Mouse (Mus musculus) heart, postnatal 25 days (tissue): ENCODE results near the gene Stip1. TPM values are rescaled to one million over a fixed set of nuclear protein-coding genes. Genes with fewer than 3 reads are reported as not detected.
A peak's percentile ranks its signal among the peaks of the same experiment; 100 is the strongest.
"Not testable (repeated sequence)": the region's sequence is repeated elsewhere in the genome, so short reads cannot be mapped to it uniquely, and the experiment has no call there.

Experiments
- DNase-seq: peaks from one replicate; pipeline ENCODE4 v3.0.0; 2022; ENCODE audit warnings: low spot score
- intact Hi-C: fragments of 180-260 bp; cut with DNase I; formaldehyde crosslinking; loops from one replicate; pipeline ENCODE4 v1.15.1; 2025
- total RNA-seq, 2 experiments: library from RNA; stranded (reverse); gene quantifications; 2 replicates each; pipeline ENCODE4 v1.2.3; 2021

Stip1 gene
- total RNA-seq, 2 experiments from 2014 or later: 110 to 129 TPM

DNA sequence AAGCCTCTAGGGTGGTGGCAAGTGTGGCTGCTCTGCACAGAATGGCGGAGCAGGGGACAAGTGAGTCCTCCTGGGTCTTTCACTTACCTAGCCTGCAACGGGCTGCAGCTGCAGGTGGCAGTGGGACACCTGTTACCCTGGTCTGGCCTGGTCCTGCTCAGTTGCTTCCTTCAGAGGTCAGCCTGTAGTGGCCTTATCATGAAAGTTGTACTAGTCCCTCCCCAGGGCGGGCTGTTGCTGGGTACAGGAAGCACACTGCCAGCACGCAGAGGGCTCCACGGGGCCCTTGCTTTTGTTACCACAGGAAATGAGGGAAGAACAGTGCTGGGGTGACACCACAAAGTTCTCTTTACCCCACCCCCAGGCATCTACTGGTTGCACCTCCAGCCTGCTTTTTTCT is 20.6 kb downstream of the Stip1 start, which contains the start of gene Fermt3:
Fermt3 (minus strand) TSS at position 279 of the 400 bp plus-strand sequence.
- DNase-seq: peak; percentile 39

DNA sequence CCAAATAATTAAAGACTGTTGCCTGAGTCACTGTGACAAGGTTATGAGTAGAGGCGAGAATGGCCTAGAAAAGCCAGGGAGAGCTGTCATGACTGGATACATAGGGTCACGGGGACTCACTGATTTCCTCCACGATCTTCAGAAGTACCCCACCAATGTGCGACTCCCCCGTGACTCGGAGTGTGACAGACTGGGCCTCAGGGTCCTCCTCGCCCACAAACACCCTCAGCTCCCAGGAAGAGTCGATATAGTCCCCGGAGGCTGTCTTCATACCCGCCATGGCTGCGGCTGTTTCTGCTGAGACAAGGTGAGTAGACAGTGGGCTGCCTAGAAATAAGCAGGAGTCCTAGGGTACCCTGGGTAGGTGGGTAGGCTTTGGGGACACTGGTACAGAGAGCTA is 21.2 kb downstream of the Stip1 start:
- no peak for DNase-seq
- intact Hi-C loops: no loop called here

More for the DNA sequence above, 20.6 kb downstream of the Stip1 start, which contains the start of gene Fermt3:
- intact Hi-C loops: no loop called here

DNA sequence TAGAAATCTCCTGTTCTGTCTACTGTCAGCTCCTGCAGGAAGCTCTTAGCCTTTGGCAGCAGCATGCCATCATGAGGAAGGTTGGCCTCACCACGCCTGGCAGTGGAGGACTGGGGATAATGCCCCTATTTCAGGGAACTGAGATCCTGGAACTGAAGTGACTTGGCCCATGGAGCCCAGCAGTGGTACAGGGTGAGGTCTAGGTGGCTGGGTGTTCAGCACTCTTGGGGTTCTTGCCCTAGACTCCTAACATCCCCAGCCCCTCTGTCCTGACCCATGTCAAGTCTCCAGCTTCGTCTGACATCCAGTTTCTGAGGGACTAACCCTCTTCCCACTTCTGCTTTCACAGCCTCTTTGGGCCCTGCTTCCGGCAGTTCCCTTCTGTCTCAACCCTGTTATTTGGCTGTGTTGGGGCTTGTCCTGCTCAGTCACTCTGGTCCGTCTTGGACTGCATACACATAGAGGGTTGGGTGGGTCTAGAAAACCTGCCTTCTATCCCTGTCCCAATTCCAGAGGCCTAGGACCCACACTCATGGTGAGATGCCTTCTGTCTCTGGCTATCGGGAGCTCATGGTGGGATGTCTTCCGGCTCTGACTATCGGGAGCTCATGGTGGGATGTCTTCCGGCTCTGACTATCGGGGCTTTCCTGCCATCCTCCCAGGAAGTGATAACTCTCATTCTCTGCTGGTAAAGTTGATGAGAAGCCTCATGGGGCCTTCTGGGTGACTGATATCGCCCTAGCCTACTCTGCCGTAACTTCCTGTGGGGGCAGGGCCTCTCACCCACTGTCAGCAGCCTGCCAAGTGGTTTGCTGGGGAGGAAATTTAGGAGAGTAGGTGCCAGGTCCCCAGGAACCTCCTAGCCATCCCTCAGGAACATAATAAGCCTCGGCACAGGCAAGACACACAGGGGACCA is 22.0 kb downstream of the Stip1 start:
- no peak for DNase-seq
- intact Hi-C loops: no loop called here

DNA sequence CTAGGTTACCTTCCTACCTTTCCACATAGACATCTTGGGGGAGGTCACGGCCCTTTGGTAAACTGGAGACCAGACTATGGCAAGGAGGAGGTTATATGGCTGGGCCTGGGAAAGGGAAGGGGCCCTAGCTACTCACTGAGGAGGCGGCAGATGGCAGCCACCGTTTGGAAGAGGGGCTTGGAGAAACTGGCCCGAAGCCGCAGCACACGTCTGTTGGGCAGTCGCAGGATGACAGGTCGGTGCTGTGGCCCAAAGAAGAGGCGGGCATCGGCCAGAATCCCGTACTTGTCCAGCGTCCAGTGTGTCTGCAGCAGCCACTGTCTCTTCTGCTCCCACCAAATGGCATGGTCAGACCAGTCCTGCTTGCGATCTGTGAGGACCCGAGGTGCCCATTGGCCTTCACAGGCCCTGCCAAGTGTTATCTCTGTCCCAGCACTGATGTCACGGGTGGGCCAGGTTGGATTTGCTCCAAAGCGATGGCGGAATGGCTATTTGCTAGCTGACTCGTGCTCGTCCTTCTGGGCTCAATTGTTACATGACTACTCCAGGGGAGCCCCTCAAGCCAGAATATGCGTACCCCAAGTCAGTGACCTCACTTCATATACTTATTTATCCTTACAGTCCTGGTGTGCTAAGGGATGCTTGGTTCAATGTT is 25.2 kb downstream of the Stip1 start:
- intact Hi-C loops: no loop called here
- DNase-seq: no peak

DNA sequence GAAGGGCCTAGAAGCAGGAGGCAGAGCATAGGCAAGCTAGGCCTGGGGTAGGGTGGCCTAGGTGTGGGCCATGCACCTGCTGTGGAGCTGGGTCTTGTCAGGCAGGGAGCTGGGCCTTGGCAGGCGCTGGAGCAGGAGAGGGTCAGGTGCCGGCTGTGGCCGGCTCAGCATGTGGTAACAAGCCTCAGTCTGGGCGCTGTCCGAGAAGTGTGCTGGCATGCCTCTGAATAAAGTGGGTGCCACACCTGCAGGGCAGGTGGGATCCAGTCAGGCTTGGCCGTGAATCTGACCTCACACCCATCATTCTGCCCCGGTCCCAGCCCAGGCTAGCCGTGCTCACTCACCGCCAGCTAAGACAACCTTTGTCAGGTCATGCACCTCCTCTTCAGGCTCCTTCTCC is 25.8 kb downstream of the Stip1 start:
- intact Hi-C loops: no loop called here
- DNase-seq: no peak

DNA sequence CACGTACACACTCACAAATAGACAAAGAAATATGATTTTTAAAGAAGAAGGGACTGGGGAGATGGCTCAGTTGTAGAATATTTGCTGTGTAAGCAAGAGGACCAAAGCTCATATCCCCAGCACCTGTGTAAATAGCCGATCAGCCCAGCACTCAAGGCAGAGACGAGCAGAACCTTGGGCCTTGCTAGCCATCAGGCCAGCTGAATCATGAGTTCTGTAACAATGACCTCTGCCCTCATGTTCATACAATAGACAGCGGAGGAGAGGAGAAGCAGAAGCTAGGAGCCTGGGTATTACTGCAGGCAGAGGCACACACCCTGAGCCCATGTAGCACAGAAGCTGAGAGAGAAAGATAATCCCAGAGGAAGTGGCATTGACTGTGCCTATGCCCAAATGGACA is 27.3 kb downstream of the Stip1 start:
- intact Hi-C loops: no loop called here
- no peak for DNase-seq

DNA sequence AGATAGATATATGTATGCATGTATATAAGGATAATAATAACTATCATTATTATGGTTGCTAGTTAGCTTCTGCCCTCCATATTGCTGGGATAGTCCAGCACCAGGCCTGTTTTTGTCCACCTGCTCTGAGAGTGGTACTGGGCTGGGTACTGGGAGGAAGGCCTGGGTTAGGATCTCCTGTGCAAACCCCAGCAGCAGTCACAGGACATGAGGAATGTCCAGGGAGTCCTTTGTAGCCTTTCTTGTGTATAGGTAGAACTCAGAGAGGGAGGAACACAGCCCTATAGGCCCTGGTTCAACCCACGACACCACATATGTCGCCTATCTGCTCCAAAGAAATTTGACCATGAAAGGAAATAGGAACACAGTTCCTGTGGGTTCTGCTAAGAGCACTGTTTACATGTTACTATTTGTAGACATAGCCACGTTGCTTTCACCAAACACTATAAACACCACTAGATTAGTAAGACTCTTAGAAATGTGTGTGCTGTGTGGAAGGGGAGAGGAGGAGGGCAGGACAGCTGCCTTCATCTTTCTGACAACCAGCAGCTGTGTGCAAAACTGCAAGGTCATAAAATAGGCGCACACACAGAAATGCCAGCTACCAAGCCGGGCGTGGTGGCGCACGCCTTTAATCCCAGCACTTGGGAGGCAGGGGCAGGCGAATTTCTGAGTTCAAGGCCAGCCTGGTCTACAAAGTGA is 32.7 kb downstream of the Stip1 start:
- intact Hi-C loops: no loop called here
- no peak for DNase-seq

DNA sequence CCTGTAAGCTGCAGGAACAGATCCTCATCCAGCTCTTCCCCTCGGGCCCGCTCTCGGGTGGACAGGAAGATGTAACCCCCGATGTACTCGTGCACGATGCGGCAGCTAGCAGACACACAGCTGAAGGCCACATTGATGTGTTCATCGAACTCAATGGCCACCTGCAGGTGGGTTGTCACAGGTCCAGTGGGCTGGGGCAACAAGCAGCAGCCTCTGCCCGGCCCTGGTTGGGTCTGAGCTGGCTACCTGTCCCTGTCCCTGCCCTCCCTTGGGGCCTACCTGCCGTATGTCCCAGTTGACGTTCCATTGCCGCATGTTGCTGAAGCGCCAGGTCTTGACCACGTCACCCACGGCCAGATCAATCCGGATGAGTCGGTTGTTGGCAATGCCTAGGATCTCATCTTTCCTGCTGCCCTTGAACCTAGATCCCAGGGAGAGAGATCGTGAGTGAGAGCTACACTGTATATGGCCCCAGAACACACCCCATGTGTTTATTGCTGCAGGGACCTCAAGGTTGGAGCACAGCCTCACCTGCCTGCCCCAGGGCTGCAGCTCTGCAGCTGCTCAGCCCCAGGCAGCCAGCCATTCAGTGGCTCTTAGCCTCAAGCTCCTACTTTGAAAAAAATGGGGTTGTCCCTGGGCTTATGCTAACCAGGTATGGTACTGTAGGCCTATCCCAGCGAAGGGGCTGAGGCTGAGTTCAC is 40.3 kb downstream of the Stip1 start:
- intact Hi-C loops: loop anchor here (5.0 kb wide), 1 partner anchor 38 kb away; the partner anchor contains the start of gene Stip1
- no peak for DNase-seq

DNA sequence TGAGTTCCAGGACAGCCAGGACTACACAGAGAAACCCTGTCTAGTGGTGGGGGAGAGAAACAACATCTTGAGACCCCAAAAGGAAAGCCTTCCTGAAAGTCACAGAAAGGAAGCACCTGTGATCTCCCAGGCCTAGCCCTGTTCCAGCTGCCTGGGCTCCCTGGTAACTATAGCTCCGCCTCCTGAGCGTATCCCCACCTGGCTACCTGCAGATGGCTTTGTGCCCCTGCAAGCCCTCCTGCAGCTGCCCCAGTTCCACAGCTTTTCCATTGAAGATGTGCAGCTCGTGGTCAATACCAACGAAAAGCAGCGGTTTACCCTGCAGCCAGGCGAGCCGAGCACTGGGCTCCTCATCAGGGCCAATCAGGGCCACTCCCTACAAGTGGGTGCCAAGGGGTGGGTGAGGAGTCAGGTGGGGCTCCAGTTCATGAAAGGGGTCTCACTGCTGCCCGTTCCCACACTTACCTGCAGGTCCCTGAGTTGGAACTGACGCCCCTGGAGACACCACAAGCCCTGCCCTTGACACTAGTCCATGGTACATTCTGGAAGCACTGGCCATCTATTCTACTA is 42.0 kb downstream of the Stip1 start:
- DNase-seq: no peak

DNA sequence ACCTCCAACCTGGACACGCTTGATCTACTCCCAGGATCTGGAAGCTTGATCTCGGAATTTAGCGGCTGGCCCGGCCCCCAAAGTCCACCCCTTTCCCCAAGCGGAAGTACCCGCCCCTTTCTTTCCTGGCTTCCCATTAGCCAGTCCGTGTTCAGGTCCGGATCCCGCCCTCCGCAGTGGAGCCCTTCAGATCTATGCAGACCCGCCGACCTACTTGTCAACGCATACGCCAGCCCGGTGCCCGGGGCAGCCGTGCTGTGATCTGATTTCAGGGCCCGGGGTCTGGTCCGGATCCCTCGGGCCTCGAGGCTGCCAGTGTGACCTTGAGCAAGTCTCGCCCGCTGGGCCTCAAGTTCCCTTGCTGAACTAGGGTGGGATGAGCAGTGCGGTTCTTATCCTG is 43.8 kb downstream of the Stip1 start, which contains the start of the genes Nudt22 and Trpt1:
Nudt22 (minus strand) TSS at position 112 of the 400 bp plus-strand sequence.
Trpt1 (plus strand) TSS at position 126 of the 400 bp plus-strand sequence.
- intact Hi-C loops: loop anchor here (5.0 kb wide), 1 partner anchor 41 kb away; the partner anchor contains the start of gene Stip1
- DNase-seq: peak; percentile 79

More for the DNA sequence above, 42.0 kb downstream of the Stip1 start:
- intact Hi-C loops: loop anchor here (5.0 kb wide), 1 partner anchor 39 kb away; the partner anchor contains the start of gene Stip1

DNA sequence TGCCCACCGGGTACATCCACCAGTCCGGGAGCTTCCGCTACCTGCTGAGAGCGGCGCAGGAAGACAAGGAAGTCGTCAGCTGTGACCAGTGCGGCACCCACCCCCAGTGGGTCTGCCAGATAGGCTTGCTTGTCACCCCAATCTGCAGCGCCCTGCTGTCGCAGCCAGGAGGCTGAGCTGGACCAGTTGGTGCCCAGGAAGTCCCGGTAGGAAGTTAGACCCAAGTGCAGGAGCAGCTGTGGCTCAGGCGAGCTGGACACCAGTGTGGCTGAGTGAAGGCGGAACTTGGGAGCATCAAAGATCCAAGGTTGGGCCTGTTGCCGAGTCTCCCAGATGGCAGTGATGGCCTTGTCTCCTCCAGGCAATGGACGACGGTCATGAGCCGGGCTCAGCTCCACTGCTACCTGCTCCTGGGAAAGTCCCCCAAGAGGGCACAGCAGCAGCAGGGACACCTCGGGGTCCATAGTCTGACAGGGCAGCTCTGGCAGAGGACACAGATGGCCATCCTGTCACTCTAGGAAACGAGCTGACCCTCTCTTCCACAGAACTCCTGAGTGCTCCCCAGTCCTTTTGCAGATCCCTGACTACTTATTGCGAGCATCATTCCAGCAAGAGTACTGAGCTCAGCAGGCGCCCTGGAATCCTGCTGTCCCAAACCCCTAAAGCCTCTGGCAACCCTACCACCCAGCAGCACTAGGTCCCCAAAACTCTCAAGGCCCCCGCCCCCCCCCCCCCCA is 44.3 kb downstream of the Stip1 start:
- DNase-seq: no peak
- intact Hi-C loops: loop anchor here (5.0 kb wide), 1 partner anchor 42 kb away; the partner anchor contains the start of gene Stip1

DNA sequence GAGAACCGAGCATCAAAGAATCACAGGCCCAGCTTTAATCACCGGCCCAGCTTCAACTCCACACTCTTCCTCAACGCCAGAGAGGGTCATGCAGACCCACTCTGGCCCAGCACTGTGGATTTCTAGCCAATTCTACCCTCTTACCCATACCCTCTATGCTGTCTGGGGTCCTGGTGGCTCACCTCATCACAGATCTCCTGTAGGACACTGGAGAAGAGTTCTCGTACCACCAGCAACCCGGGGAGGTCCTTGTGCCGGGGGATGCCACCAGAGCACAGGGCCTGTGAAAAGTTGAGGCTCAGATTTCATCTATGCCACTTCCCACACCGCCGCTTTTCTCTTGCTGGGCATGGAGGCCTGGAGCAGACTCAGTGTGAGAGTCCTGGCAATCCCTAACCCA is 45.3 kb downstream of the Stip1 start:
- DNase-seq: no peak
- intact Hi-C loops: no loop called here

DNA sequence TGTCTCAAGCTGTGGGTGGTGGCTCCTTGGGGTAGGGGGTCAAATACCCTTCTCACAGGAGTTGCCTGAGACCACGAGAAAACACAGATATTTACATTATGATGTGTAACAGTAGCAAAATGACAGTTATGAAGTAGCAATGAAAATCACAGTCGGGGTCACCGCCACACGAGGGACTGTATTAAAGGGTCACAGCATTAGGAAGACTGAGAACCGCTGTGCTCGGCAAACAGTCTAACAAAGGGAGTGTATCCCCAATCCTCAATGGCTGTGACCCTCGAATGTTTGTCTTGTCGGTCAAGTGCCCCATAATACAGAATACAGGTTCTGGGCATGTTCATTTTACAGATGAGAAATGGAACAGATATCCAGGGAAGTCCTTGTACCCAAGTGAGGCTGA is 45.8 kb downstream of the Stip1 start:
- no peak for DNase-seq
- intact Hi-C loops: no loop called here

DNA sequence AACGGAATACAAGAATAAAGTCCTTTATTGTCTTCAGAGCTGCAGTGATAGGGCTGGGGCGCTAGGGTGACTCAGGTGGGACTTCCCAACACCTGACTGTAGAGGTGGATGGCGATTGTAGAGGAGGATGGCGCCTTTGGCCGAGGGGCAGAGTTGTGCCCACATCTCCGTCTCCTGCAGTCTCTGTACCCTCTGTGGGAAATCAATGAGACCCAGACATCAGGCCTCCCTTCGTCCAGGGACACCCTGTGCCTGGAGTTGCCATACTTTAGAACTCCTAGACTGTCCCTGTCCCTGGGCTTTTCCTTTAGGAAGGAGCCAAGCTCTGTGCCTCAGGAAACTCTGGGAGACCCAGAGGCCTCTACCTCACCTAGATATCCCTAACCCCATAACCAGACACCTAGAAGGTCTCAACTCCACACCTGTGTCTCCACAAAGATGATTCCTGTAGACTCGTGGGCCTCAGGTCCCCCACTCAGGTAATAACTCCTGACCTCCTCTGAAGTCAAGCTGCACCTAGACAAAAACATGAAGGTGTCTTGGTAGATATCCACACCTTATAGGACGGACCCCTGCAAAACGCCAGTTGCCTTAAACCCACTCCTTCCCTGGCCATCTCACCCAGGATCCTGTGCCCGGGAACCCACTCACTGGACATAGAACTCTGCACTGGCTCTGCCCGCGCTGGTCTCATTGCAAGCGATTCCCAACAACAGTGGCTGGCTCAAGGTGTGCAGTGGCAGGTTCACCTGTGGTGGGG is 46.6 kb downstream of the Stip1 start:
- intact Hi-C loops: no loop called here
- DNase-seq: no peak

DNA sequence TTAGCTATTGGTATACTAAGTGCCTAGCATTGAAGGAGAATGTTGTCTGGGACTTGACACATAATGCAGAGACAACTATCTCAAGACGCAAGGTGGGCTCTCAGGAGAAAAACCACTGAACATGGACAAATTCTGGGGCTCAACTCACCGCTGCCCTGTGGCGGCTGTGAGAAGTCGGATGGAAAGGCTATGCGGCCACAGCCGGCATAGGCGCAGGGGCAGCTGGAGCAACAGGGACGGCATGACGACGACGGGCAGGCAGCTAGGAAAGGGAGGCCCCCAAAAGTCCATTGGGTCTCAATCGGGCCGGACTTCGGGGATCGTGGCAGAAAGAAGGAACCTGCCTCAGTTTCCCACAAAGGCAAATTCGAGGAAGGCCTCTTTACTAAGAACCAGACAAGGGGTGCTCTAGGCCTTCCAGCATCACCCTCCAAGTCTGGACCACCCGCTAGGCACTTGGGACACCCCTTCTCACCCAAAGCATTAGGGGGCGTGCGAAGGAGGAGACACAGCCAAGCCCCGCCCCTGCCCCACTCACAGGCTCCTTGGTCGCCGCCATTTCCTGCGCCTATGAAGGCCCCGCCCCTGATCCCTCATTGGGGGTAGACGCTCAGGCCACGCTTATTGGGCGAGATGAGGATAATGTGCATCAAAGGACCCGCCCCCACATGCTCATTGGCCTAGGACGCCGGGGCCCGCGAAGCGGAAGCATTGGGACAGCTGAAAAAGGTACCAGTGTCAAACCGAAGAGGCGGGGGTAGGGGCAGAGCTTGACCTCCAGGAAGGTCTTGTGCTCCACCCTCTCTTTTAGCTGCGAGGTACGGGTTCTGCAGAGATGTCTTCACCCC is 47.5 kb downstream of the Stip1 start, which contains the start of gene Dnajc4:
Dnajc4 (minus strand) TSS at position 562 of the 848 bp plus-strand sequence.
- DNase-seq: peak; percentile 94
- intact Hi-C loops: no loop called here

DNA sequence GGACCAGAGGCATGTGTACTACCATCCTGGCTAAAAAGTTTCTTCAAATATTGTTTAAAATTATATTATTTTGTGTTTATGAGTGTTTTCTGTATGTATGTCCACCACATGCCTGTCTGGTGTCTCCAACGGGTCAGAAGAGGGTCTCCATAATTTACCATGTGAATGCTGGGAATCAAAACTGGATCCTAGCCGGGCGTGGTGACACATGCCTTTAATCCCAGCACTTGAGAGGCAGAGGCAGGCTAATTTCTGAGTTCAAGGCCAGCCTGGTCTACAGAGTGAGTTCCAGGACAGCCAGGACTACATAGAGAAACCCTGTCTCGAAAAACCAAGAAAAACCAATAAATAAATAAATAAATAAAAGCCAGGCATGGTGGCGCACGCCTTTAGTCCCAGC is 48.6 kb downstream of the Stip1 start:
- DNase-seq, intact Hi-C loops: not testable (repeated sequence)

DNA sequence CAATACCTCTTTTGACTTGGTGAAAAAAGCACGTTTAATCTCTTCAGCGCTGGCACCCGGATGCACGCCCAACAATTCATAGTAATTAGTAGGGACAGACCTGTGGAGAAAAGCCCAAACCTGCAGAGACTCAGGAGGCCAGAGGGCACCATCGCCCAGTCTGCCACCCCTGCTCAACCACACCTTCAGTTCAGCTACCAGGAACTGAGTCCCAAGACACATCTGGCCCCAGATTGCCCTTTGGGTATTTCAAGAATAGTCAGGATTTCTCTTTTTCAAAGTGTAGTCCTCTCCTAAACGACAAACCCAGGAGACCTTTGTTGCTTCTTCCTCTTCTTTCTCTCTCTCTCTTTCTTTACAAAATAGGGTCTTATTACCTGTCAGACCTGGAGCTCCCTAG is 49.1 kb downstream of the Stip1 start:
- intact Hi-C loops: no loop called here

More for the DNA sequence above, 49.1 kb downstream of the Stip1 start:
- DNase-seq: no peak
